Mouse (Mus musculus) lung, embryonic 16.5 days (tissue): ENCODE measurements at regions not wholly inside any gene's neighbourhood (a gene's known extent, or its start where the extent isn't known, plus 50 kb on each side); places are given as distances from the start of the nearest gene placed in this dataset.
A peak's percentile ranks its signal among the peaks of the same experiment; 100 is the strongest.

ENCODE experiments used
- ATAC-seq: fragments of 200-750 bp; cut with Nextera tagmentation; 2 replicates; pipeline ENCODE4 v1.8.0; 2017; ENCODE audit warnings: low read depth, mild to moderate bottlenecking, moderate library complexity
- H3K27ac ChIP-seq: fragments of 300-500 bp; sonication (generic); 2 replicates; pipeline ENCODE4 v1.5.1; 2014; ENCODE audit warnings: mild to moderate bottlenecking, control low read depth, low read length
- H3K27me3 ChIP-seq: fragments of 300-500 bp; sonication (generic); 2 replicates; pipeline ENCODE4 v1.6.1; 2014; ENCODE audit warnings: low read depth, low read length, mixed read lengths; ENCODE audit not compliant: control insufficient read depth, insufficient read depth
- H3K36me3 ChIP-seq: fragments of 300-500 bp; sonication (generic); 2 replicates; pipeline ENCODE4 v1.6.1; 2014; ENCODE audit warnings: low read length; ENCODE audit not compliant: control insufficient read depth, insufficient read depth
- H3K4me1 ChIP-seq: fragments of 300-500 bp; sonication (generic); replicated peaks from 2 replicates; pipeline ENCODE4 v1.6.1; 2014; ENCODE audit warnings: low read length, mixed read lengths; ENCODE audit not compliant: control insufficient read depth, insufficient read depth
- H3K4me2 ChIP-seq: fragments of 300-500 bp; sonication (generic); 2 replicates; pipeline ENCODE4 v1.6.1; 2014; ENCODE audit warnings: low read depth, low read length, control low read depth
- H3K4me3 ChIP-seq: fragments of 300-500 bp; sonication (generic); 2 replicates; pipeline ENCODE4 v1.5.1; 2014; ENCODE audit warnings: mild to moderate bottlenecking, low read length, control low read depth
- H3K9ac ChIP-seq: fragments of 300-500 bp; sonication (generic); 2 replicates; pipeline ENCODE4 v1.6.1; 2014; ENCODE audit warnings: low read length, control low read depth
- H3K9me3 ChIP-seq: fragments of 300-500 bp; sonication (generic); 2 replicates; pipeline ENCODE4 v1.6.1; 2016; ENCODE audit warnings: low read length; ENCODE audit not compliant: control insufficient read depth
- WGBS: fragments of 180-500 bp; shearing (Covaris S2); extraction: QIAGEN DNeasy Blood & Tissue Kit; methylation state at CpG from one replicate; pipeline ENCODE4 v1.1.7; 2014; 5-methylcytosine and 5-hydroxymethylcytosine counted together

GRCm38 (mm10) chr3:120498937-120499336 lies 672.6 kb downstream of the Rwdd3 start:
- Histone ChIP-seq H3K4me2 (no peak overlapping the region), H3K27me3 (no peaks in the 10 kb centered on the region), H3K9me3 (no peaks in the 10 kb centered on the region), H3K9ac (no peak overlapping the region), H3K4me3 (no peak overlapping the region), H3K4me1 (no peaks in the 10 kb centered on the region), H3K36me3 (no peaks in the 10 kb centered on the region), H3K27ac (no peak overlapping the region)
- 80% methylated on average over 4 of the region's 4 CpGs for WGBS
- ATAC-seq: no peak

GRCm38 (mm10) chr3:120477934-120478333 lies 693.6 kb downstream of the Rwdd3 start:
- no peak overlapping the region for H3K4me2 ChIP-seq
- H3K9me3 ChIP-seq: no peaks in the 10 kb centered on the region
- no peak overlapping the region for H3K4me3 ChIP-seq
- 53% methylated on average over 1 of the region's 1 CpGs for WGBS
- no peak overlapping the region for H3K9ac ChIP-seq
- no peak overlapping the region for H3K27ac ChIP-seq
- ATAC-seq: no peak
- peaks cover under 1% of the 10 kb centered on the region; the same call in 1 of the 2 replicates for H3K4me1 ChIP-seq
- H3K27me3 ChIP-seq: no peaks in the 10 kb centered on the region
- no peaks in the 10 kb centered on the region for H3K36me3 ChIP-seq

GRCm38 (mm10) chr3:120477232-120477631 lies 693.0 kb upstream of the Ptbp2 start:
- Histone ChIP-seq H3K27me3 (no peaks in the 10 kb centered on the region), H3K9me3 (no peaks in the 10 kb centered on the region), H3K36me3 (no peaks in the 10 kb centered on the region), H3K9ac (no peak overlapping the region), H3K4me1 (peaks cover 6% of the 10 kb centered on the region), H3K4me2 (no peak overlapping the region), H3K27ac (no peak overlapping the region), H3K4me3 (no peak overlapping the region)
- ATAC-seq: 0 out of 2 replicates have a peak, but pooled peaks have one; percentile 7
- 29% methylated on average over 2 of the region's 2 CpGs for WGBS

- WGBS: 20% methylated on average over 2 of the region's 2 CpGs
- H3K36me3 ChIP-seq: no peaks in the 10 kb centered on the region
- H3K9me3 ChIP-seq: no peaks in the 10 kb centered on the region
- peaks cover 6% of the 10 kb centered on the region for H3K4me1 ChIP-seq
- no peak overlapping the region for H3K27ac ChIP-seq
- ATAC-seq: peak; percentile 91
- no peak overlapping the region for H3K9ac ChIP-seq
- no peaks in the 10 kb centered on the region for H3K27me3 ChIP-seq
- H3K4me2 ChIP-seq: no peak overlapping the region
- no peak overlapping the region for H3K4me3 ChIP-seq
Measured at GRCm38 (mm10) chr3:120473645-120474038, 689.4 kb upstream of the Ptbp2 start.

GRCm38 (mm10) chr3:120472687-120473644 lies 688.7 kb upstream of the Ptbp2 start:
- Histone ChIP-seq H3K36me3 (no peaks in the 10 kb centered on the region), H3K4me3 (no peak overlapping the region), H3K4me1 (peaks cover 6% of the 10 kb centered on the region), H3K9me3 (no peaks in the 10 kb centered on the region), H3K9ac (no peak overlapping the region), H3K4me2 (peak overlapping the region; percentile 26; the same call in 1 of the 2 replicates), H3K27ac (no peak overlapping the region), H3K27me3 (no peaks in the 10 kb centered on the region)
- ATAC-seq: peak; percentile 82
- 27% methylated on average over 13 of the region's 13 CpGs for WGBS

GRCm38 (mm10) chr3:120471878-120472444 lies 687.7 kb upstream of the Ptbp2 start:
- Histone ChIP-seq H3K9ac (no peak overlapping the region), H3K36me3 (no peaks in the 10 kb centered on the region), H3K4me1 (peaks cover 6% of the 10 kb centered on the region), H3K4me3 (no peak overlapping the region), H3K4me2 (no peak overlapping the region), H3K27ac (no peak overlapping the region), H3K27me3 (no peaks in the 10 kb centered on the region), H3K9me3 (no peaks in the 10 kb centered on the region)
- no peak for ATAC-seq
- 63% methylated on average over 2 of the region's 2 CpGs for WGBS

GRCm38 (mm10) chr3:120468887-120469286 lies 684.6 kb upstream of the Ptbp2 start:
- Histone ChIP-seq H3K4me1 (peaks cover 6% of the 10 kb centered on the region), H3K27me3 (no peaks in the 10 kb centered on the region), H3K27ac (no peak overlapping the region), H3K4me3 (no peak overlapping the region), H3K9ac (no peak overlapping the region), H3K36me3 (no peaks in the 10 kb centered on the region), H3K4me2 (no peak overlapping the region), H3K9me3 (no peaks in the 10 kb centered on the region)
- no peak for ATAC-seq
- 70% methylated on average over 2 of the region's 2 CpGs for WGBS

GRCm38 (mm10) chr3:120460717-120461116 lies 676.5 kb upstream of the Ptbp2 start:
- Histone ChIP-seq H3K9ac (no peak overlapping the region), H3K4me1 (no peaks in the 10 kb centered on the region), H3K27ac (no peak overlapping the region), H3K4me2 (no peak overlapping the region), H3K4me3 (no peak overlapping the region), H3K36me3 (no peaks in the 10 kb centered on the region), H3K9me3 (no peaks in the 10 kb centered on the region), H3K27me3 (no peaks in the 10 kb centered on the region)
- ATAC-seq: no peak

GRCm38 (mm10) chr3:120457912-120458311 lies 673.6 kb upstream of the Ptbp2 start:
- H3K4me1 ChIP-seq: no peaks in the 10 kb centered on the region
- ATAC-seq: no peak
- H3K9me3 ChIP-seq: no peaks in the 10 kb centered on the region
- no peaks in the 10 kb centered on the region for H3K27me3 ChIP-seq
- WGBS: 69% methylated on average over 7 of the region's 7 CpGs
- no peak overlapping the region for H3K4me2 ChIP-seq
- H3K9ac ChIP-seq: no peak overlapping the region
- no peak overlapping the region for H3K4me3 ChIP-seq
- H3K27ac ChIP-seq: no peak overlapping the region
- no peaks in the 10 kb centered on the region for H3K36me3 ChIP-seq
